Mouse (Mus musculus): ENCODE results near the gene Polr3g. TPM values are rescaled to one million over a fixed set of nuclear protein-coding genes. Genes with fewer than 3 reads are reported as not detected.
"Not testable (repeated sequence)": the region's sequence is repeated elsewhere in the genome, so short reads cannot be mapped to it uniquely, and the experiment has no call there.

Gene Polr3g
- 1 to 10 TPM; 2.9 to 5.3 TPM for total RNA-seq (2021)
- long read RNA-seq, experiment 1 = 0 reads
- long read RNA-seq, experiment 2 = 0 reads

GRCm38 (mm10) chr13:81710775-81711545 lies at the start of gene Polr3g, which contains the start of gene Mblac2:
Gene Polr3g (minus strand): TSS chr13:81711013.
Gene Mblac2 (plus strand): TSS chr13:81711341.
- intact Hi-C loops (cut with DNase I) = loop anchor here (5.0 kb wide), 1 partner anchor 51 kb away; no protein-coding TSS in a partner anchor
- Histone ChIP-seq H3K4me3 (peak within 1 kb of the TSS; percentile 87), H3K27ac (peak within 1 kb of the TSS; percentile 98)

GRCm38 (mm10) chr13:81760379-81760778 lies 49.6 kb upstream of the Polr3g start:
- Histone ChIP-seq H3K4me3 (no peak overlapping the region), H3K27ac (no peak overlapping the region)
- TF ChIP-seq CTCF (IDR thresholded peaks at IDR 0.05) = peak; percentile 72
- intact Hi-C loops (cut with DNase I) = loop anchor here (5.0 kb wide), 3 partner anchors 48 to 118 kb away; partner anchors contain the start of genes Lysmd3, Mblac2 and Polr3g
- peak in 1 of 2 experiments; percentile 49 for DNase-seq (ENCODE audit: extremely low spot score in 1 of 2, low spot score in 2 of 2)

More at GRCm38 (mm10) chr13:81710775-81711545, at the start of gene Polr3g, which contains the start of gene Mblac2:
- DNase-seq (ENCODE audit: extremely low spot score in 1 of 2, low spot score in 2 of 2) = peak; percentile 95 to 98
- TF ChIP-seq CTCF (IDR thresholded peaks at IDR 0.05) = peak; percentile 13

GRCm38 (mm10) chr13:81757058-81757660 lies 46.3 kb upstream of the Polr3g start:
- intact Hi-C loops (cut with DNase I) = no loop called here
- Histone ChIP-seq H3K27ac (no peak overlapping the region), H3K4me3 (no peak overlapping the region)
- no peak for DNase-seq (ENCODE audit: extremely low spot score in 1 of 2, low spot score in 2 of 2)
- TF ChIP-seq CTCF (IDR thresholded peaks at IDR 0.05) = no peak

DNA sequence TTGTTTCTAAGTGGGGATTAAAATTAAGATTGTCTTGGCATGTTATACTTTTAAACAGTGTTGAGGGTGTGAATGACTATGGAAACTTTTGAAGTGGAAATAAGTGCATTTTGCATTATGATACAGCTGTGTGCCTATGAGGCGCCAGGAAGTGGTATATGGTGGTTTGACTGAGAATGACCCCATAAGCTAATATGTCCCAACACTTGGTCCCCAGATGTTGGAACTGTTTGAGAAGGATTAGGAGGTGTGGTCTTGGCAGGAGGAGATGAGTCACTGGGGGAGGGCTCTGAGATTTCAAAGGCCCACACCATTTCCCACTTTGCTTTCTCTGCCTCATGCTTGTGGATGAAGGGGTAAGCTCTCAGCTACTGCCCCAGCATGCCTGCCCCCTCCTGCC lies 44.5 kb upstream of the Polr3g start:
- no peak overlapping the region for H3K4me3 ChIP-seq
- no peak overlapping the region for H3K27ac ChIP-seq
- intact Hi-C loops (cut with DNase I) = no loop called here
- no peak for TF ChIP-seq CTCF (IDR thresholded peaks at IDR 0.05)
- no peak for DNase-seq (ENCODE audit: extremely low spot score in 1 of 2, low spot score in 2 of 2)

GRCm38 (mm10) chr13:81754878-81755277 lies 44.1 kb upstream of the Polr3g start:
- DNase-seq (ENCODE audit: extremely low spot score in 1 of 2, low spot score in 2 of 2) = no peak
- TF ChIP-seq CTCF (IDR thresholded peaks at IDR 0.05) = no peak
- Histone ChIP-seq H3K4me3 (no peak overlapping the region), H3K27ac (no peak overlapping the region)
- intact Hi-C loops (cut with DNase I) = no loop called here

GRCm38 (mm10) chr13:81744092-81744396 lies 33.2 kb upstream of the Polr3g start:
- intact Hi-C loops (cut with DNase I) = no loop called here
- Histone ChIP-seq H3K27ac (no peak overlapping the region), H3K4me3 (no peak overlapping the region)
- no peak for DNase-seq (ENCODE audit: extremely low spot score in 1 of 2, low spot score in 2 of 2)
- no peak for TF ChIP-seq CTCF (IDR thresholded peaks at IDR 0.05)

GRCm38 (mm10) chr13:81743391-81744091 lies 32.7 kb upstream of the Polr3g start:
- intact Hi-C loops (cut with DNase I) = no loop called here
- TF ChIP-seq CTCF (IDR thresholded peaks at IDR 0.05) = no peak
- Histone ChIP-seq H3K27ac (no peak overlapping the region), H3K4me3 (no peak overlapping the region)
- DNase-seq (ENCODE audit: extremely low spot score in 1 of 2, low spot score in 2 of 2) = no peak

GRCm38 (mm10) chr13:81740898-81741297 lies 30.1 kb upstream of the Polr3g start:
- DNase-seq (ENCODE audit: extremely low spot score in 1 of 2, low spot score in 2 of 2) = no peak
- intact Hi-C loops (cut with DNase I) = no loop called here
- TF ChIP-seq CTCF (IDR thresholded peaks at IDR 0.05) = no peak
- Histone ChIP-seq H3K27ac (no peak overlapping the region), H3K4me3 (no peak overlapping the region)

DNA sequence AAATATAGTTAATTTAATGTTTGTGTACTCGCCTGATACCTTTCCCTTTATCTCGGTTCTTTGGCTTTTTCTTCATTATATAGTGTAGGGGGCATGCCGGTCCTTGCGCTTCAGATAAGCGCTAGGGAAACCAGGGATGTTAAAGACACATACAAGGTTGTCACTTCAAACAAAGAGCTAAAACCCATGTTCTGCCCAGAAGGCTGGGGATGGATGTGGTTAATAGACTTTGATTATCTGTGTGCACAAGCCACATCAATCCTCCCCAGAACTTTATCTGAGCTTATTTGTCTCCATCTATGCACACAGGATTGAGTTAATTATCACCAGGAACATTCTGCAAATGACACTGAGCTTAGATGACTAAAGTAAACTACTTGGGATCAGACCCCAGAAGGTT lies 25.8 kb upstream of the Polr3g start:
- Histone ChIP-seq H3K27ac (no peak overlapping the region), H3K4me3 (no peak overlapping the region)
- intact Hi-C loops (cut with DNase I) = no loop called here
- no peak for TF ChIP-seq CTCF (IDR thresholded peaks at IDR 0.05)
- no peak for DNase-seq (ENCODE audit: extremely low spot score in 1 of 2, low spot score in 2 of 2)

DNA sequence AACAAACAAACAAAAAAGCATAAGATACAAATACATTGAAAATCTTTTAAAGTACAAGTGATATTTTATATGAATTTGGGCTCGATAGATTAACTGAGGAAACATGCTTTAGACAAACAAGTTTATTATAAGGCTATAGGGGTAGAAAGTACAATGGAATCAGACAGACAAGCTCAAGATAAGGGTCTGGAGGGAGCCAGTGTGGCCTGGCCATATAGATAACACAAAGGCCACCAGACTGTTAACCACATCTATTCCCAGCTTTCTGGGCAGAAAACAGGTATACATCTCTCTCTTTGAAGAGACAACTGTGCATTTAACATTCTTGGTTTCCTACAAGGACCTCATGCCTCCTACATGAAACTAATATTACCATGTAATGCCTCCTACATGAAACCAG lies 19.5 kb upstream of the Polr3g start:
- intact Hi-C loops (cut with DNase I) = no loop called here
- no peak for TF ChIP-seq CTCF (IDR thresholded peaks at IDR 0.05)
- Histone ChIP-seq H3K27ac (no peak overlapping the region), H3K4me3 (no peak overlapping the region)
- DNase-seq (ENCODE audit: extremely low spot score in 1 of 2, low spot score in 2 of 2) = no peak

DNA sequence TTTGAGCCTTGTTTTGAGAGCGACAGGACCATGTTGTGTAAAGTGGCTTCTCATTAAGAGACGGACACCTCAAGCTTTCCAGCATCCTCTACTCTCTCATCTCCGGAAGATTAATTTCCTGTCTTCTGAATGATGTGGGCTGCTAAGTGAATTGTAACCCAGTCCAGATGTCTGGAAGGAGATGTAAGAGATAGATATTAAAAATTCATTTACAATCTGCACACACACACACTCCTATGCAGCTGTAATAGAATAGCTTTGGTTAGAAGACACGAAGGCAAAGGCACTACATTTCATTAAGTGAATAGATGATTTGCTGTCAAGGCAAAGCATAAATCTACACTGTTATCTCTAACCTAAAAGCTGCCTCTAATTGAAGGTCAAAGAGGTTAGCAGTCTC lies 18.3 kb upstream of the Polr3g start:
- TF ChIP-seq CTCF (IDR thresholded peaks at IDR 0.05) = no peak
- intact Hi-C loops (cut with DNase I) = no loop called here

GRCm38 (mm10) chr13:81728141-81728540 lies 17.3 kb upstream of the Polr3g start:
- intact Hi-C loops (cut with DNase I); DNase-seq (ENCODE audit: extremely low spot score in 1 of 2, low spot score in 2 of 2); H3K4me3 ChIP-seq; H3K27ac ChIP-seq: not testable (repeated sequence)

More for the DNA sequence above, 18.3 kb upstream of the Polr3g start:
- no peak overlapping the region for H3K4me3 ChIP-seq
- DNase-seq (ENCODE audit: extremely low spot score in 1 of 2, low spot score in 2 of 2) = no peak
- no peak overlapping the region for H3K27ac ChIP-seq

All from left cerebral cortex, adult 2 months (tissue).